Mouse (Mus musculus): ENCODE measurements around the gene Gm21974. TPM values are rescaled to one million over a fixed set of nuclear protein-coding genes. Genes with fewer than 3 reads are reported as not detected.

Gene Gm21974
- total and polyA plus RNA-seq, 3 experiments: not detected

DNA sequence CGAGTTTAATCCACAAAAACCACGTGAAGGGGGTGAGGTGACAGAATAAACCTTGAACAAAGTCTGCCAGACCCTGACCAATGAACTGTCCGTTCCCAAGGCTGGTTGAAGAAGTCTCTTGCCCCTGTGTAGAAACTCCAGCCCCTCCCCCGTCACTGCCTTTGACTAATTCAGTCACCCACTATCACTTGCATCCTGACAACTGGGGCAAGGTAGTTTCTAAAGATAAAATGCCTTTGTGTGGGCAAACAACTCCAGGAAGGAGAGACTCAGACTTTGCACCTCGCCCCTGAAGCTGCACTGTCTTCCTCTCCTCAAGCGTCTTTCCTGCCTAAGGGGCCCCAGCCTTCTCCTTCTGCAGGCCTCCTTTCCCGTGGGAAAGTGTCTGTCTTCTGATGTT, 4.7 kb upstream of the Gm21974 start:
- Histone ChIP-seq H3K79me2 (ENCODE audit: control insufficient read depth, insufficient read depth, low read length, poor library complexity) (peaks cover 3% of the 10 kb centered on the region; the same call in 1 of the 2 replicates), H3K9ac (ENCODE audit: control insufficient read depth, low read depth, low read length, poor library complexity, severe bottlenecking) (peak overlapping the region; percentile 2), H3K4me3 (ENCODE audit: control insufficient read depth in 1 of 2, insufficient read depth in 1 of 2, low read depth in 2 of 2, low read length in 2 of 2) (peak overlapping the region in 1 of 2 experiments; percentile 28; a peak in 2 of 4 replicates), H3K27ac (ENCODE audit: control insufficient read depth, low read depth, low read length) (peak overlapping the region; percentile 28), H3K4me1 (ENCODE audit: control insufficient read depth in 1 of 2, insufficient read depth in 2 of 2, low read length in 2 of 2) (peaks cover 23 to 46% of the 10 kb centered on the region in 2 experiments), H3K36me3 (ENCODE audit: control insufficient read depth in 1 of 2, insufficient read depth in 2 of 2, low read length in 2 of 2) (peaks cover 0 to 27% of the 10 kb centered on the region in 2 experiments; a peak in 2 of 4 replicates), H3K9me3 (replicated peaks; ENCODE audit: insufficient read depth, low read length) (no peaks in the 10 kb centered on the region), H3K27me3 (ENCODE audit: control insufficient read depth in 1 of 2, insufficient read depth in 2 of 2, low read length in 2 of 2) (no peaks in the 10 kb centered on the region)
- peak; percentile 53 for DNase-seq (ENCODE audit: low read depth, low spot score)
- TF ChIP-seq SMC3 (IDR thresholded peaks at IDR 0.05; ENCODE audit: low read depth, low read length) (no peak), ZMIZ1 (IDR thresholded peaks at IDR 0.05; ENCODE audit: low read depth, low read length) (no peak), TAL1 (IDR thresholded peaks at IDR 0.05; ENCODE audit: low read length) (peak; percentile 37; the same call in 1 of the 2 replicates), ETS1 (IDR thresholded peaks at IDR 0.05; ENCODE audit: low read depth, low read length) (peak; percentile 51), MAX (IDR thresholded peaks at IDR 0.05; ENCODE audit: low read length) (no peak), RAD21 (IDR thresholded peaks at IDR 0.05; ENCODE audit: low read depth, low read length) (no peak), CHD2 (IDR thresholded peaks at IDR 0.05; ENCODE audit: low read length) (0 out of 2 replicates have a peak, but pooled peaks have one; percentile 11), NRF1 (IDR thresholded peaks at IDR 0.05; ENCODE audit: insufficient read depth, low read depth, low read length, poor library complexity, severe bottlenecking) (no peak), E2F4 (IDR thresholded peaks at IDR 0.05; ENCODE audit: borderline replicate concordance, low read depth, low read length) (no peak), ZNF384 (IDR thresholded peaks at IDR 0.05; ENCODE audit: low read depth, low read length) (no peak), BHLHE40 (IDR thresholded peaks at IDR 0.05; ENCODE audit: borderline replicate concordance, low read depth, low read length) (no peak), GATA1 (IDR thresholded peaks at IDR 0.05; ENCODE audit: low read depth, low read length) (peak; percentile 55), HCFC1 (IDR thresholded peaks at IDR 0.05; ENCODE audit: low read depth, low read length) (no peak), TCF12 (IDR thresholded peaks at IDR 0.05; ENCODE audit: low read depth, low read length) (peak; percentile 47; the same call in 1 of the 2 replicates), GABPA (IDR thresholded peaks at IDR 0.05; ENCODE audit: low read depth, low read length) (no peak), UBTF (IDR thresholded peaks at IDR 0.05; ENCODE audit: borderline replicate concordance, insufficient read depth, low read depth, low read length) (no peak), CHD1 (IDR thresholded peaks at IDR 0.05; ENCODE audit: low read depth, low read length) (no peak), MXI1 (IDR thresholded peaks at IDR 0.05; ENCODE audit: low read depth, low read length) (no peak; the same call in 1 of the 2 replicates), EP300 (IDR thresholded peaks at IDR 0.05; ENCODE audit: low read depth in 1 of 2, low read length in 2 of 2) (peak in 1 of 2 experiments; percentile 59; a peak in 3 of 4 replicates), USF1 (IDR thresholded peaks at IDR 0.05; ENCODE audit: low read depth, low read length) (0 out of 2 replicates have a peak, but pooled peaks have one; percentile 13), JUND (IDR thresholded peaks at IDR 0.05; ENCODE audit: low read depth, low read length) (no peak), NELFE (IDR thresholded peaks at IDR 0.05; ENCODE audit: low read depth, low read length) (no peak), MAZ (IDR thresholded peaks at IDR 0.05; ENCODE audit: low read depth, low read length) (no peak), ZC3H11A (IDR thresholded peaks at IDR 0.05; ENCODE audit: low read depth, low read length) (no peak), ELF1 (IDR thresholded peaks at IDR 0.05; ENCODE audit: low read depth, low read length) (no peak), POLR2A (IDR thresholded peaks at IDR 0.05; ENCODE audit: control insufficient read depth in 1 of 2, insufficient read depth in 1 of 2, low read depth in 1 of 2, low read length in 2 of 2, poor library complexity in 1 of 2) (no peak), POLR2AphosphoS5 (IDR thresholded peaks at IDR 0.05; ENCODE audit: borderline replicate concordance, low read depth, low read length) (no peak), MYB (IDR thresholded peaks at IDR 0.05; ENCODE audit: low read depth, low read length) (no peak), MYC (IDR thresholded peaks at IDR 0.05; ENCODE audit: low read depth, low read length) (no peak), TBP (IDR thresholded peaks at IDR 0.05; ENCODE audit: low read depth, low read length) (no peak), MAFK (IDR thresholded peaks at IDR 0.05; ENCODE audit: borderline replicate concordance, low read depth, low read length) (no peak), SIN3A (IDR thresholded peaks at IDR 0.05; ENCODE audit: low read length) (no peak; the same call in 1 of the 2 replicates), MEF2A (IDR thresholded peaks at IDR 0.05; ENCODE audit: extremely low read depth, insufficient replicate concordance, low read depth, low read length, poor library complexity, severe bottlenecking) (no peak)

Measured in MEL (cell line).